Mouse (Mus musculus): ENCODE results near the gene Apoc4.

The Apoc4 gene

DNA sequence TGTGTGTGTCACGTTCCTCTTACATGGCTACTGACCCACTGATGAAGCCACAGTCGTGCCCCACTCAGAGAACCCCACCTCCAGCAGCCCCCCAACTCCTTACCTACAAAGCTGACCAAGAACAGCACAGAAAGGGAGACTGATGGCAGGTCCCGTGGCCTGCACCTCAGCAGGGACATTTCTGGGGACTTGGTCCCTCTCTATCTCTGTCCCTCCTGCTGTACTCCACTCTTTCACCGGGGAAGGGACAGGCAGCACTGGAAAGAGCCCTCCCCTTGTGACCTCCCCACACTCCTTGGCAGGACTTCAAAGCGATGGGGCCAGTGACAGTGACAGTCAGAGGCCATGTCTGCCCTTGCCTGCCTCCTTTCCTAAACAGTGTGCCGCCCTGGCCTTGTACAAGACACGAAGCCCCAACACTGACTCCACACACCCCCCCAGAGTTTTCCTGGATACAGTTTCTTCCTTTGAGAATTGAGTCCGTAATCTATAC, at the start of gene Apoc4, which contains the start of gene Gm44805:
Apoc4 (minus strand) TSS at position 278 of the 493 bp plus-strand sequence.
Gm44805 (minus strand) TSS at position 222 of the 493 bp plus-strand sequence.
- DNase-seq, result no peak

DNA sequence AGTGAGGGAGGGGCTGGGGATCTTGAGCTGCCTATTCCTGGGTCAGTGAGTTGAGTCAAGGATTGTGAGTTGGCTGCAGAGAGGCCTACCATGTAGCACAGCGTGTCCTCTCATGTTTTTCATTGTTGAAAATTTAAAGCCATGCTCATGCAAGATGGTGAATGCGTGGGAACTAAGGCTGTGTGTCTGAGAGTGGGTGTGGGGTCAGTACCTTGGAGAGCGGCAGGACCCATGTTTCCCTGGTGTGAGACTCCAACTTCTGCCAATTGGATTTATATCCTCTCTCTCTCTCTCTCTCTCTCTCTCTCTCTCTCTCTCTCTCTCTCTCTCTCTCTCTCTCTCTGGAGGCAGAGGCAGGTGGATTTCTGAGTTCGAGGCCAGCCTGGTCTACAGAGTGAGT, 45.3 kb upstream of the Apoc4 start:
- peak; percentile 27 for DNase-seq

DNA sequence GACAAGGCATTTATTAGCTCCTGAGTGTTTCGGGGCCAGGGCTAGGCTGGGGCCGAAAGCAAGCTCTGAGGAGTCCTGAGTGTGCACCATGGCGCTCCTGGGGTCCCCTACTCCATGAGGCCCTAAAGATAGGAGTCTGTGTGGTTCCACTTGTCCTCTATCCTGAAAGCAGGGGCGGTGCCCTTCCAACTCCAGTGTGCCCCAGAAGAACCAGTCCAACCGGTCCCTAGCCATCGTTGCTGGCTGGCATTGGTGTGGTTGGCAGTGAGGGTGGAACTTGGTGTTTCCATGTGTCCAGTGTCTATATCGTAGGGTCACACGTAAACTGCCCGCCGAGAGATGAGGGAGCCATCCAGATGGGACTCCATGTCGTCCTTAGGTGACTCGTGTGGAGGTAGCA, 42.9 kb upstream of the Apoc4 start:
- peak; percentile 39 for DNase-seq

DNA sequence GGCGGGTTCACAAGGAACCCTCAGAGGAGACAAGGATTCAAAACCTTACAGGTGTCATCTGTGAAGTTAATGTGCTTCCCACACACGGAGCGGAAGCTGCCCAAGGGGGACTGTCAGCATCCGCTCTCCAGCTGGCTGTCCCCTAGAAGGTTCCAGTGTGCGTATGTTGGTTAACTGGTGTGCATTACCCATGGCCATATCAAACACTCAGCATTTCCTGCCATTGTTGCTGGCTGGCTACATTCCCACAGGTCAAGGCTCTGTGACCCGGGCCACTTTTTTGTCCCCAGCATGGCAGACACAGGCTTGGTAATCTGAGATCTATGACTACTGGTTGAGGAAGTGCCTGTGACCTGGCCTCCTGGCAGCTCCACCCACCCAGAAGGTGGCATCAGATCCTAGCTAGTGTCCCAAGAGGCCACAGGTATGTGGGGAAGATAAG, 41.5 kb upstream of the Apoc4 start:
- DNase-seq, result peak; percentile 82

DNA sequence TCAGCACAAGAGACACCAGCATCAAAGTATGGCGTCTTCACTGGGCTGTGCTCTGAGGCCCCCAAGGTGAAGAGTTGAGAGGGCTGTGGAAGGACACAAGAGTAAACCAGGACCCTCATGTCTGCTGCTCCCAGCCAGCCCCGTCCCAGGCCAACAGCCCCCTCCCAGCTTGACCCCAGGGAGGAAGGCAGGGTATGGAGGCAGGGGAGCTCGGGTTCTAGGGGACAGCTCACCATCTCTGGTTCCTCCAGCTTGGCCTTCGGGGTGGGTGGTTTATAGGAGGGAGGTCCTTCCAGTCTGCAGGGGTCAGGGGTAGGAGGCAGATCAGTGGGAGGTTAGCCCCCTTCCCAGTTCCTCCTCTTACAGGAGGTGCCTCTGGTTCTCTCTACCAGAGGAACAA, 37.9 kb upstream of the Apoc4 start:
- DNase-seq, result no peak

DNA sequence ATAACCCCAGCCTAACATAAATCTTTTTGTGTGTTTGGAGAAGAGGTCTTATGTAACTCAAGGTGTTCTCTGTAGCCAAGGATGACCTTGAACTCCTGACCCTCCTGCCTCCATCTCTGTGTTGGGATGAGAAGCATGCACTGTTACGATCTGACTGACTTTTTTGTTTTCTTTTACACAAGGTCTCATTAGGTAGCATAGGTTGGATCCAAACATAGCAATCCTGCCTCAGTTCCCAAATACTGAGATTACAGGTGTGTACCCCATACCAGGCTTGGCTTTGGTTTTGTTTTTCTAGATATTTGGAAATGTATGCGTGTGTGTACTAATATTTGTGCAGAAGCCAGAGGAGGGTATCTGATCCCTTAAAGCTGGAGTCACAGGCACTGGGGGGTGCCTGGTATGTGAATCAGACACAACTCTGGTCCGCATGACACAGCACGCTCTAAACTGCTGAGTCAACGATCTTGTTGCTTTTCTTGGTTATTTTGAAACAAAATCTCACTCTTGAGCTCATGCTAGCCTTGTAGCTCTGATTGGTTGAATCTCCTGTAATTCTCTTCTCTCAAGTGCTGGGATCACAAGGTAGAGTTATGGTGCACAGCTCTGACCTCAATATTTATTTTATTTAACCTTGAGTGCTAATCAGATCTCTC, 37.1 kb upstream of the Apoc4 start:
- DNase-seq, result no peak

DNA sequence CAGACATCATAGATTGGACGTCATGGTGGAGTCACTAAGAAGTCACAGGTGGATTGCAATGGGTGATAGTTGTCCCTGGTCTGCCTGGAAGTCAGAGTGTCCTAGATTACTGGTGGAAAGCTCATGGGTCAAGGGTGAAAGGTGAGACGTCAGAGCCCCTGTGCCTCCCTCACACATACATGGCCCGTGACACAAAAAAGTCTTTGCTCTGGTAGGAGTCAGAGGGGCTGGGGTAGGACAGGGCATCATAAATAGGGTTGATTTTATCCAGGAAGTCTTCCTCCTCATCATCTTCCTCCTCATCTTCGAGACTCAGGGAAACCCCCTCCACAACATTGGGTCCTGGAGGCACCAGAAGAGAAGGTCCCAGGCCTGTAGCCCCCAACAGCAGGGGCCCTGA, 36.1 kb upstream of the Apoc4 start:
- no peak for DNase-seq

DNA sequence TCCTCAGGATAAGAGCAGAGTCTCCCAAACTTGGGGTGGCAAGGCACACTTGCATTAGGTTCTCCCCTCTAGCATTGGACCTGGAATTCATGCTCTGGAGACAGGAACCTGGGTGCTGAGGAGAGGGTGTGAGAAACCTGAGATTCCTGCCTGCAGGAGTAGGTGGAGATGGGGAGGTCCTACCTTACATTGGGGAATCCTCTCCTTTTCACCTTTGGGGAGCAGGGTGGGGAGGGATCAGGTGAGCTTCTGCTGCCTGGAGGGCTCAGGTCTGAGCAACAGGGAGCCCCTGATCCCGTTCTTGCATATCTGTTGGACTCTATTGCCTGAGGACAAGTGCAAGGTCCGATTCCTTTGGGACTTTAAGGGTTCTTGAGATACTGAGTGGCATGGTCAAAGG, 35.5 kb upstream of the Apoc4 start:
- DNase-seq, result no peak

DNA sequence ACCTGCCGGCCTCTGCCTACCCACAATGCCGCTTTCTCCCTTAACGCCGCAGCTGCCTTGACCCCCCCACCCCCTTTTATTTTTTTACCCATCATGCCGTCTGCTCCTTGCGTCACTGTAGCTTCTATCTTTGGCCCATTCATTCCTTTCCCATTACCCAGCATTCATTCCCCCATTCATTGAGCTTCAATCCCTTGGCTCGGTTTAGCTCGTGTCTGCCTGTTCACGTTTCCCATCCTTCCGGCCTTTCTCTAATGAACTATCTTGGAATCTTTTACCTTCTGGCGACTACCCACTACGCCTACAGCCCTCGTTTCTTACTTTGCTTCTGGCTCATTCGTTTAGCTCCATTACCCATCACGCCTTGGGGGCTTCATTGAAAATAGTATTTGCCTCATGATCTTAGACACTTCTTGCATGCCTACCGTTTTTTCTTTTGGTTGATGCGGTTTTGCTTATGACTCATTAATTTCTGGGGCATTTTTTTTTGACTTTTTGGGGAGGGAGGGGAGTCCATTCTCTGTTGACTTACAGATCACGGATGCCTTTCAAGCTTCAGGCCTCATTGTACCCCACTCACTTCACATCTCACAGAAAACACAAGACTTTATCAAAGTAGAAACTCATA, 34.9 kb upstream of the Apoc4 start:
- DNase-seq, result no peak

DNA sequence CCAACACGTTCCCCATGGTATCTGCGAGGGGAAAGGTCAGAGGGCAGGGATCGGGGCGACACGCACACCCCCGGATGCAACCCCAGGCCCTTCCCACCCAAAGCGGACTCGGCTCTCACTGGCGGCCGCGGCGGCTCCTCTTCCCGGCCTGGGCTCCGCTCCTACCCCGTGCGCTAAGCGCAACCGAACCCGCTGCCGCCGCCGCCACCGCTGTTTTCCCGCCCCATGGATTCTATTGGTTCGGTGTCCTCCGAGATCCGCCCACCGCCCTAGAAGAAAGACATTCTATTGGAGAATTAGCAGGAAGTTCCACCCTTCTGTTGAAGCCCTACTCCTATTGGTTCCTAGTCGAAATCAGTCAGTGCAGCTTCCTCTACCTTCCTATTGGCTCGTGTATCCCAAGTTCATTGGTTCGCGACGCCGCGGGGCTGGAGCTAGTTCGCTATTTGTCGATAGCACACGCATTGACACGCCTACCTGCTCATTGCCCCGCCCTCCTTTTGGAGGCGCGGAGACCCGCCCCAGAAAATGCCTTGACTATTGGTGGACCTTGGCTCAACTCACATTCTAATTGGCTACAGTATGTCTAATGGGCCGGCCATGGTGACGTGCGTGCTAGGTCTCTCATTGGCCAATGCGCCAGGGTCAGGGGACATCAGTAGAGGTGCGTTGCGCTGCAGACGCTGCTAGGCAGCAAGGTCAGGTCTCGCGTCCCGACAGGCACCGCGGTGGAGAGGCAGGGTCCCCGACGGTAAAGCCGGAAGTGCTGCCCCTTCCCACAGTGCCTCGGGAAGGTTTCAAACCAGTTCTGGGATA, 34.2 kb upstream of the Apoc4 start, which contains the start of gene Tomm40:
Tomm40 (minus strand) TSS at position 200 of the 816 bp plus-strand sequence.
- DNase-seq, result peak; percentile 99

DNA sequence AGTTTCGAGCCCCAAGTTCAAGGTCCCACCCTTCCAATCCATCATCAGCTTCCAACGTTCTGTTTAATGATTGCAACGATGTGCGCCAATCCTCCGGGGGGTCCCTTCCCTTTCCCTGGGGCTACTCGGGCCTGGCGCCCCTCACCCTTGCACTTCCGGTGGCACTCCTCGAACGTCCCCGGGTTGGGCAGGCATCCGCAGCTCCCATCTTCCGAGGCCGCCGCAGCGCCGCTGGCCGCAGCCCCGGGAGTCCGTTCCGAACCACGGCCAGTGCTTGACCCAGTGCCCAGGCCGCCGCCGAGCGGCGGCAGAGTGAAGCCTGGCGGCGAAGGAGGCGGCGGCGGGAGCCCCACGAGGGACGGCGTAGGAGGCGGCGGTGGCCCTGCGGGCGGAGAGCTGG, 33.6 kb upstream of the Apoc4 start:
- DNase-seq, result no peak

DNA sequence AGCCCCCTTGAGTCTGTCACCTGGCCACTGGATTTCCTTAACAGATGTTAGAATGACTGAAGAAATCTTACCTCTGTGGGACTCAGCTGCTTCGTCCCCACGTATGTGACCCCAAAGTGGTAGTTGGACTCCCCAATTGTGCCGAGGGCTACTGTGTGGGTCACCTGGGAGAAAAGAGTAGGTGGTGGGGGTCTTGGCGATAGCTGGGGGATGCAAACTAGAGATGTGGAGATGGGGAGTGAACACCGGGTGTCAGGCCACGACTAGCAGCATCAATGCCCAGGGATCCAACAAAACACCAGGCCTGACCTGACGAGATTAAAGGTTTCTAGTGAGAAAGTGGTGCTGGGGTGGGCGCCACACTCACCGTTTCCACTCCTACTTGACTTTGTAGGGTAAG, 32.3 kb upstream of the Apoc4 start:
- no peak for DNase-seq

DNA sequence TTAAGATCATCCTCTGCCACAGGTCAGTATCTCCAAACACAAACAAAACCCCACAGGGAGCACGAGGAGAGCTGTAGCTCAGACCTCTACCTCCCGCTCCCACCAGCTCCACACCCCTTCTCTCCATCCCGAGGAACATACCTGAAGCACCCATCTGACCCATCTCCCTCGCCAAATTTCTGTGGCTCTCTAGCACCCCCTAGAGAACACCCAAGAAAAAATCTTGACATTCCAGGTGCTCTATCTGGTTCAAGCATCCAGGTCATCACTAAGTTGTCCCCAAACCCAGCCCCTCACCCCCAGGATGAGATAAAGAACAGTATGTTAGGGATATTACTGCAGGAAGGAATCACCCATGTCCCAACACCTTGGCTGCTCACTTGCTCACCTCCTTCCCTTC, 31.9 kb upstream of the Apoc4 start:
- DNase-seq, result no peak

DNA sequence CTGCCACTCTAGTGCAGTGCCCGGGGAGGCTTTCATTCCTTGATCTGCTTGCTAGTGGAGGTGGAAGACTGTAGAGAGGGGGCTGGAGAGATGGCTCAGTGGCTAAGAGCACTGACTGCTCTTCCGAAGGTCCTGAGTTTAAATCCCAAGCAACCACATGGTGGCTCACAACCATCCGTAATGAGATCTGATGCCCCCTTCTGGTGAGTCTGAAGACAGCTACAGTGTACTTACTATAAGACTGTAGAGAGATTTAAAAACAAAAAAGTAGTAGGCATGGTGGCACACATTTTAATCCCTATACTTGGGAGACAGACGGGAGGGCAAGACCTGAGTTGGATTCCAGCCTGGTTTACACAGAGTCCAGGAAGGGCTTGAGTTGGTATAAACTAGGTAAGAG, 31.1 kb upstream of the Apoc4 start:
- DNase-seq, result no peak

DNA sequence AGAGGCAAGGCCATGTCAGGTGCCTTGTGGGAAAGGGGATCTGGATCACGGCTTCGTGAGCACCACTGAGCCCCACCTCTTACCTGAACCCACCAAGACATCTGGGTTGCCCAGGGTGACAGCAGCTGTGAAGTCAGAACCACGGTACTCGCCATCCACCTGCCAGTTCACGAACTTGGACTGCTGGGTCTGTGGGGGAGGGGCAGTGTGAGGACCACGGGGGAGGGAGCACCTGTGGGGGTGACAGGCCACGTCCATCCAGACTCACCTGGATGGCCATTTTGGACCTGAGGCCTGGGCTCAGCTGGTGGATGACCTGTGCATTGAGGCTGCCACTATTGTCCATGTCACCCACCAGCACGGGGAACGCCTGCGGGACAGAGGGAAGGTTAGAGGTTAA, 29.4 kb upstream of the Apoc4 start:
- DNase-seq, result no peak

DNA sequence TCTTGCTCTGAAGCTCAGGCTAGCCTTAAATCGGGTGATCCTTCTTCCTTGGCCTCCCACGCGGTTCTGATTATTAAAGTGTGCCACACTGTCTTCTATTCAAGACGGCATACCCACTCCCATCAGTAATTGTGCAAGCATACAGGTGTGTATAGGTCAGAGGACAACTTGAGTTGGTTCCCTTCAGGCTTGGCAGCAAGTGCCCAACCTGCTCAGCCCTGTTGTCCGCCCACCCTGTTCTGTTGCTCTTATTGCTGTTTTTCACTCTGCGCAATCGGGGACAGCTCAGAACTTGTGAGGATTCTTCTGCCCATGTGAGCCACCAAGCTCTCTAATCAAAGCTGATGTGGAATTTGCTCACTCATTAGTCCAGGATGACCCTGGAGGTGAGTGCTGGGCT, 24.0 kb upstream of the Apoc4 start:
- DNase-seq, result no peak

DNA sequence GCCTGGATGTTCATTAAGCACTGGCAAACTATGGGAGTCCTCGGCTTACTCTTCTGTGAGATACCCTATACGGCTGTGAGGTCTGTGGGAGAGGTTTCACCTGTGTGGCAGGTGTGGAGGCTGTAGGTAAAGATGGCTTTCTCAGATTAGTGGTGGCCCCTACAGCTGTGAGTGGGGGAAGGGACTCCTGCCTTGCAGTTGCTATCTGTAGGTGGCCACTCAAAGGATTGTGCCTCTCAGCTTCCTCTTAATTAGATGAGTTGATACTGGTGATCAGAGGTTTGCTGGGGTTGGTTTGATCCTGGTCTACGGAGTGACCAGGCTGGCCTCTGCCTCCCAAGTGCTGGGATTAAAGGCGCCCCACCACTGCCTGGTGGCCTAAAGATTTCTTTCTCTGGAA, 23.2 kb upstream of the Apoc4 start:
- no peak for DNase-seq

DNA sequence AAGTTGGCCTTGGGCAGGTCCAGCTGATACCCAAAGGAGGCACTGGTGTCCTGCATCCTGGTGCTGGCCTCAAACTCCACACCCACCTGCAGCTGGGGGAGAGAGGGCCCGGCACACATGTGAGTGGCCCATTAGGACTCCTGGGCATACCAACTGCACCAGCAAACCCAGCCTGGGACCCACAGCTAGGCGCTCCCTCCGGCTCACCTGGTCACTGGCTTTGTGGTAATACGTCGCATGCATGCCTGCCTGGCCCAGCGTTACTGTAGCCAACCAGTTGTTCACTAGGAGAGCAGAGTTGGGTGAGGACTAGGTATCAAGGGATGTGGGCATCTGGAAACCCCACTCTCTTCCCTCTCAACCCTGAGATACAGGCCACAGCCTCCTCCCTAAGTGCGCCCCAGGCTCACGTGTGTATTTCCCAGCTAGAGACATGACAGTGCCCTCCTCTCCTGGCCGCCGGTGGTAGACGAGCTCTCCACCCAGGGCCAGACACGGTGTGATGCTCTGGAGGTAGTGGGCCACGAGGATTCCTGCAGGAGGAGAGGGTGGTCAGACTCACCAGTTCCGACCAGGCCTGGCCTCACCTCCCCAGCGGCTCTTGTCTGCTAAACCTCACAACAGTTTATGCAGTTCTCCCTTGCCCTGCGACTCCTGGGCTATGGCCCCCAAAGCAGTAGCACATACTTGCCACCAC, 21.7 kb upstream of the Apoc4 start:
- no peak for DNase-seq

DNA sequence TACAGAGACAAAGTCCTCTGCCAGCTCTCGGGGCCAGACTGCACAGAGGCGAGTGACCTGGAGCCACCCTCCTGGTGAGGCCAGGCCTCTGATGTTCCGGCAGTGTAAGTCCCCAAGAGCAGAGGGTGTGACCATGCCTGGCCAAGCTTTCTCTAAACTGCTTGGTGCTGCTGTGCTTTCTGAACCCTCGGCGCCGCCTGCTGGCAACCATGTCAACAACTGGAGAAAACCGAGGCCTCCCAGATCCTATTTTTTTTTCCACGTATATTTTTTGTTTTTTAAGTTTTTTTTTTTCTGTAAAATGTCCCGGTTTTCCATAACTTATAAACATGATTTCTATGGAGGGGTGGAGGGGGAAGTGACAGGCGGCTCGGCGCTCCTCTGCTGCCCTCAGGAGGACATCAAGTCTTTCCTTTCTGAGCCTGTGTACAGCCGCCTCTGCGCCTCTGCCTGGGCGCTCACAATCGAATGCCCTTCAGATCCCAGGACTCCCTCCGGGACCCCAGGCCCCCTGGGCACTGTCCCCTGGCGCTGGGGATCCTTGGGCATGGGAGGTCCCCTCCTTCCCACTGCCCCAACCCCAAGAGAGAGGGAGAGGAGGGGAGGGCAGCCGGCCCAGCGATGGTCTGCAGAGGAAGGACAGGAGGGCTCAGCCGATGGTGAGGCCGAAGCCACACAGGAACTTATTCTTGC, 19.9 kb upstream of the Apoc4 start:
- peak; percentile 91 for DNase-seq

DNA sequence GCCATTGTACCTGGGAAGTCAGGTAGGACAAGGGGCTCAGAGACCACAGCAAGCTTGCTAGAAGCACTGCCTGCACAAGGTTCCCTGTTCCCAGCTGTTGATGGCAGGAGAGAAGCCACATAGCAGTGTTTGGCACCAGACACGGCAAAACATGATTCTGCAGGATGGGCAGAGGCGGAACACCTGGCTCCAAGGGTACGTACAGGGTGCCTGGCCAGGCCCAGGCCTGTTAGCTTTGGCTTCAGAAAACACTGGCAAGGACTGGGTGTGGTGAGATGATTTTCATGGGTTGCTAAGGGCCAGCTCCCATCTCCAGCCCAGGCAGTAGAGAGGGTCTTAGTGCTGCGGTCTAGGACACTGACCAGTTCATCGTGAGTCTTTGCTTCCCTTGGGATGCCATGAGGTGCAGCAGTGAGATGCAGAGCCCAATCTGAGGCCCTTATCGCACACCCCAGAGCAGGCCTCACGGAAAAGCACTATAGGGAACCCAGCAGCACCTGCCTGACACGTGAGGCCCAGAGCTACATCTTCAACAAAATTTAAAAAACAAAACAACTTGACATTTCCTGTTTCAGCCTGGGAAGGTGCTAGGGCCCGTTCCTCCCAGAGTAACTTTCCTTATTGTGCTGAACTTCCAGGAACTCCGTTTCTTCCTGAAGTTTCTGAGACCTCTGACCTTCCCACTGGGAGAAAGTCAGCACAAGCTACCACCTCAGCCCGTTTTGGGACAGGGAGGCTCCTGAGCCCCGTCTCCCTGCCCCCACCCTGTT, 19.2 kb upstream of the Apoc4 start:
- DNase-seq, result no peak

DNA sequence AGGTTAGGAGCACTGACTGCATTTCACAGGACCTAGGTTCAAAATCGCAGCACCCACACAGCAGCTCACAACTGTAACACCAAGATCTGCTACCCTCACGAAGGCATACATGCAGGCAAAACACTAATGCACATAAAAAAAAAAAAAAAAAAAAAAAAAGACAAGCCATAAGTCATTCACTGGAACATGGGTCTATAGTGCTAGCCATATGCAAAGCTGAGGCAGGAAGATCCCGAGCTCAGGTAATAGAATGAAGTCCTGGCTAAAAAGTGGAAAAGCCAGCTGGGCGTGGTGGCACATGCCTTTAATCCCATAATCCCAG, 18.5 kb upstream of the Apoc4 start:
- no peak for DNase-seq

Data from kidney, postnatal 10 days (tissue).